8 mouse cellular contexts compared by ENCODE assay signal in the genomic region with DNA sequence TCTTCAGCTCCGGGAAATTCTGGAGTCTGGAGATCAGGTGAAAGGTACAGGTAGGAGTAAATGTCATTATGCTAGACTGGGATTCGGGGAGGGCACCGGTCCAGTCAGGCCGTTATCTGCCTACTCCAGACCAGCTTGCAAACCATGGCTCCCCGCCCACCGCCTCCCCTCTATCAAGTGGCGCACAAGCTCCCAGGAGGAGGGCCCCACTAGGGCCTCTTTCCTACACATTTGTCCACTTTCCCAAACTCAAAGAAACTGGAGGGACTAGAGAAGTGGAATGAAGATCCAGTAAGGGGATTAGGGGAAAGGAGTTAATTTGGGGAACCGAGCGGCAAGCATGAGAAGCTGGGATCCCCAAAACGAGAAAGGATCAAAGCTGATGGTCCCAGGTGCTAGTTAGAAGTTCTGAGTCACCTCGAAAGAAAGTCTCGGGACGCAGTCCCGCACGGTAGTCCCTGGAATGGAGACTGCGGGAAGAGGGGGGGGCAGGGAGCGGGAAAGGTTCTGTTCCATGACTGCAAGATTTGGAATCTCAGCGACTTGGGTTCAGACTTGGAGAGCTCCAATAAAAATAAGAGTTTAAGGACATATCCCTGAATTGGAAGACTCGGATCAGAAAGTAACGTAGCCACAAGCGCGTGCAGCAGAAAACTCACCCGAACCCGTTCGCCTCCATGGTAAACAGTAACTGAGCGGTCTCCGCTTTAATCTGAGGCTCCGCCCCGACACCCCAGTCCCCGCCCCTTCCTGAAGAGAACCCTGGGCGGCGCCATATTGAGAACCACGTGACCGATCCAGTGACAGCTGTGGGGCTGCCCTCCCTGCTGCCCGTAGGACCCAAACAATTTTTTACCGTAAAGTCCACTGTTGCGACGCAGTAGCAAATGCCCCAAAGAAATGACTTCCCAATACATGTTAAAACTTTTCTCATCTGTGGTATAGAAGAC. TPM values are rescaled to one million over a fixed set of nuclear protein-coding genes. Genes with fewer than 3 reads are reported as not detected.
A peak's percentile ranks its signal among the peaks of the same experiment; 100 is the strongest.
DNase-seq lines count a peak whose midpoint lies in the region; ATAC-seq lines count a peak whose summit lies in the region.

A gene (minus strand): TSS at position 742 of the 950 bp plus-strand sequence.

- peak within 1 kb of the TSS; percentile 82 for H3K9ac ChIP-seq in hindbrain, embryonic 12.5 days

- peak; percentile 96 for DNase-seq in Muller cell, postnatal 12 days (ENCODE audit: inconsistent ontology term)
- DNase-seq in cerebellum, adult 9-11 months = peak; percentile 96
- DNase-seq in frontal cortex, postnatal 10 days (ENCODE audit: low spot score in 2 of 2) = peak; percentile 91 to 92
- DNase-seq in layer of hippocampus, postnatal 14 days (ENCODE audit: low spot score in 2 of 2) = peak; percentile 91 to 96
- DNase-seq in lung, postnatal 14 days = peak; percentile 95
- peak; percentile 89 for DNase-seq in retina, adult 2 months (ENCODE audit: low read depth, low spot score)
- DNase-seq in thymus, postnatal 36 days = peak; percentile 96

- H3K36me3 ChIP-seq in hindbrain, embryonic 12.5 days = peaks cover 14% of the 10 kb centered on the region

- H3K4me2 ChIP-seq in hindbrain, embryonic 12.5 days (replicated peaks) = peak within 1 kb of the TSS; percentile 95

- H3K27me3 ChIP-seq in hindbrain, embryonic 12.5 days = 0 out of 2 replicates have a peak, but pooled peaks cover 2% of the 10 kb centered on the region

- ATAC-seq in hindbrain, embryonic 12.5 days (ENCODE audit: low FRiP score) = peak; percentile 90

- 2% methylated on average over 38 of the region's 38 CpGs for WGBS in hindbrain, embryonic 12.5 days

- H3K4me3 ChIP-seq in hindbrain, embryonic 12.5 days = peak within 1 kb of the TSS; percentile 95

- peak within 1 kb of the TSS; percentile 89 for H3K27ac ChIP-seq in hindbrain, embryonic 12.5 days

- peaks cover 31% of the 10 kb centered on the region for H3K4me1 ChIP-seq in hindbrain, embryonic 12.5 days

- H3K9me3 ChIP-seq in hindbrain, embryonic 12.5 days (replicated peaks) = no peaks in the 10 kb centered on the region

RNA-seq across cellular contexts. Expression of the gene that starts here (rescaled TPM):
- polyA plus RNA-seq in hindbrain, embryonic 12.5 days (2016; fragmentation: Nextera tagmentation; extraction: Ambion mirVana) = 87.5 and 90.2 TPM in 2 replicates
- total RNA-seq in layer of hippocampus, postnatal 14 days (2021) = 10 to 100 TPM; 49.3 to 60.5 TPM

Comparison
In these comparisons a context has a peak if more than half of its experiments do, and no peak if none do; other contexts are left out.
1. Peak in every context shown above with its lines: DNase-seq, ATAC-seq, H3K4me3 ChIP-seq and H3K27ac ChIP-seq.